Mouse (Mus musculus) olfactory bulb, adult 2 months (tissue): ENCODE data around the gene Tff2. TPM values are rescaled to one million over a fixed set of nuclear protein-coding genes. Genes with fewer than 3 reads are reported as not detected.

Experiments
- H3K27ac ChIP-seq: fragments of 200-500 bp; 2 replicates; pipeline ENCODE4 v1.5.1; 2012; ENCODE audit warnings: low read depth, low read length; ENCODE audit not compliant: insufficient read depth
- H3K4me1 ChIP-seq: fragments of 200-500 bp; 2 replicates; pipeline ENCODE4 v1.6.1; 2012; ENCODE audit warnings: low read length; ENCODE audit not compliant: control insufficient read depth, insufficient read depth
- H3K4me3 ChIP-seq: fragments of 200-500 bp; 2 replicates; pipeline ENCODE4 v1.5.1; 2012; ENCODE audit warnings: mild to moderate bottlenecking, low read depth, low read length, moderate library complexity; ENCODE audit not compliant: insufficient read depth
- CTCF ChIP-seq: fragments of 200-500 bp; IDR thresholded peaks from 2 replicates; pipeline ENCODE4 v1.5.1; 2012; ENCODE audit warnings: low read depth, mild to moderate bottlenecking, low read length, moderate library complexity; ENCODE audit not compliant: insufficient read depth
- POLR2A ChIP-seq: fragments of 200-500 bp; IDR thresholded peaks from 2 replicates; pipeline ENCODE4 v1.6.1; 2012; ENCODE audit warnings: mild to moderate bottlenecking, low read depth, low read length, moderate library complexity; ENCODE audit not compliant: insufficient read depth
- WGBS: fragments of 180-500 bp; shearing (Covaris S2); methylation state at CpG from one replicate; pipeline ENCODE4 v1.1.7; 2018; 5-methylcytosine and 5-hydroxymethylcytosine counted together
- polyA plus RNA-seq: library from polyadenylated mRNA; stranded (reverse); fragments of >200 nt; gene quantifications from 2 replicates; pipeline ENCODE4 v1.2.4, GENCODE M21; 2012; ENCODE audit warnings: low replicate concordance; ENCODE audit not compliant: missing spikeins, insufficient read depth, insufficient read length

Tff2 gene
- polyA plus RNA-seq, 1 experiment = not detected

- Histone ChIP-seq H3K27ac (no peak overlapping the region), H3K4me1 (no peaks in the 10 kb centered on the region; the same call in 1 of the 2 replicates), H3K4me3 (no peak overlapping the region)
- TF ChIP-seq POLR2A = no peak
- TF ChIP-seq CTCF = no peak
- 59% methylated on average over 9 of the region's 9 CpGs for WGBS
Observed at GRCm38 (mm10) chr17:31125548-31126266, 18.4 kb downstream of the Tff2 start.

GRCm38 (mm10) chr17:31121975-31122374 is 22.1 kb downstream of the Tff2 start:
- 12% methylated on average over 8 of the region's 8 CpGs for WGBS
- Histone ChIP-seq H3K4me1 (no peaks in the 10 kb centered on the region), H3K4me3 (no peak overlapping the region), H3K27ac (no peak overlapping the region)
- TF ChIP-seq CTCF = peak; percentile 91
- no peak for TF ChIP-seq POLR2A

- TF ChIP-seq POLR2A = no peak
- TF ChIP-seq CTCF = peak; percentile 28
- Histone ChIP-seq H3K27ac (no peak overlapping the region), H3K4me1 (no peaks in the 10 kb centered on the region), H3K4me3 (no peak overlapping the region)
- 8% methylated on average over 7 of the region's 7 CpGs for WGBS
Observed at GRCm38 (mm10) chr17:31119429-31119828, 24.7 kb downstream of the Tff2 start.

- Histone ChIP-seq H3K4me1 (no peaks in the 10 kb centered on the region), H3K4me3 (no peak overlapping the region), H3K27ac (no peak overlapping the region)
- no peak for TF ChIP-seq POLR2A
- TF ChIP-seq CTCF = no peak
- WGBS = 87% methylated on average over 5 of the region's 5 CpGs
Observed at GRCm38 (mm10) chr17:31117946-31118345, 26.1 kb downstream of the Tff2 start.

GRCm38 (mm10) chr17:31116063-31116462 is 28.0 kb downstream of the Tff2 start:
- no peak overlapping the region for H3K4me3 ChIP-seq
- no peaks in the 10 kb centered on the region for H3K4me1 ChIP-seq
- TF ChIP-seq POLR2A (no peak), CTCF (no peak)
- no peak overlapping the region for H3K27ac ChIP-seq
- 86% methylated on average over 6 of the region's 6 CpGs for WGBS

GRCm38 (mm10) chr17:31113191-31113856 is 30.8 kb downstream of the Tff2 start:
- WGBS = 56% methylated on average over 9 of the region's 9 CpGs
- TF ChIP-seq CTCF (no peak), POLR2A (no peak)
- Histone ChIP-seq H3K4me1 (no peaks in the 10 kb centered on the region), H3K27ac (no peak overlapping the region), H3K4me3 (no peak overlapping the region)

GRCm38 (mm10) chr17:31108388-31108787 is 35.7 kb downstream of the Tff2 start:
- TF ChIP-seq CTCF (no peak), POLR2A (no peak)
- Histone ChIP-seq H3K27ac (no peak overlapping the region), H3K4me1 (peaks cover 7% of the 10 kb centered on the region; the same call in 1 of the 2 replicates), H3K4me3 (no peak overlapping the region)
- 83% methylated on average over 15 of the region's 15 CpGs for WGBS

GRCm38 (mm10) chr17:31103823-31104222 is 40.3 kb downstream of the Tff2 start:
- WGBS = 75% methylated on average over 8 of the region's 8 CpGs
- peaks cover 20% of the 10 kb centered on the region for H3K4me1 ChIP-seq
- no peak overlapping the region for H3K27ac ChIP-seq
- no peak overlapping the region for H3K4me3 ChIP-seq
- TF ChIP-seq CTCF = no peak
- TF ChIP-seq POLR2A = no peak

GRCm38 (mm10) chr17:31103007-31103570 is 41.0 kb downstream of the Tff2 start:
- no peak overlapping the region for H3K4me3 ChIP-seq
- no peak overlapping the region for H3K27ac ChIP-seq
- 84% methylated on average over 8 of the region's 8 CpGs for WGBS
- peaks cover 23% of the 10 kb centered on the region for H3K4me1 ChIP-seq
- TF ChIP-seq CTCF = no peak
- no peak for TF ChIP-seq POLR2A
